Mouse (Mus musculus) limb, embryonic 10.5 days (tissue): Measurements from ENCODE around the gene Zdhhc9. TPM values are rescaled to one million over a fixed set of nuclear protein-coding genes. Genes with fewer than 3 reads are reported as not detected.

Source experiments
- DNase-seq: peaks from one replicate; pipeline ENCODE4 v3.0.0-alpha.2; 2017; ENCODE audit warnings: low spot score
- H3K27ac ChIP-seq: fragments of 300-500 bp; sonication (generic); 2 replicates; pipeline ENCODE4 v1.5.1; 2016; ENCODE audit warnings: mild to moderate bottlenecking
- H3K27me3 ChIP-seq: fragments of 300-500 bp; sonication (generic); 2 replicates; pipeline ENCODE4 v1.6.1; 2016; ENCODE audit warnings: low read depth, mild to moderate bottlenecking; ENCODE audit not compliant: poor library complexity, severe bottlenecking
- H3K36me3 ChIP-seq: fragments of 300-500 bp; sonication (generic); 2 replicates; pipeline ENCODE4 v1.6.1; 2016; ENCODE audit warnings: mild to moderate bottlenecking, moderate library complexity
- H3K4me1 ChIP-seq: fragments of 300-500 bp; sonication (generic); 2 replicates; pipeline ENCODE4 v1.6.1; 2016
- H3K4me3 ChIP-seq: fragments of 300-500 bp; sonication (generic); 2 replicates; pipeline ENCODE4 v1.5.1; 2016; ENCODE audit warnings: mild to moderate bottlenecking, moderate library complexity
- H3K9me3 ChIP-seq: fragments of 300-500 bp; sonication (generic); replicated peaks from 2 replicates; pipeline ENCODE4 v1.6.1; 2016; ENCODE audit warnings: mild to moderate bottlenecking
- WGBS: fragments of 180-500 bp; shearing (Covaris S2); methylation state at CpG from one replicate; pipeline ENCODE4 v1.1.7; 2016; 5-methylcytosine and 5-hydroxymethylcytosine counted together
- polyA plus RNA-seq: library from polyadenylated mRNA; unstranded; fragments of >200 nt; fragmentation: Nextera tagmentation; extraction: Ambion mirVana; gene quantifications from 2 replicates; pipeline ENCODE4 v1.2.1, GENCODE M21; 2016

The Zdhhc9 gene
- polyA plus RNA-seq, 1 experiment from 2014 or later, result 2.7 TPM

DNA sequence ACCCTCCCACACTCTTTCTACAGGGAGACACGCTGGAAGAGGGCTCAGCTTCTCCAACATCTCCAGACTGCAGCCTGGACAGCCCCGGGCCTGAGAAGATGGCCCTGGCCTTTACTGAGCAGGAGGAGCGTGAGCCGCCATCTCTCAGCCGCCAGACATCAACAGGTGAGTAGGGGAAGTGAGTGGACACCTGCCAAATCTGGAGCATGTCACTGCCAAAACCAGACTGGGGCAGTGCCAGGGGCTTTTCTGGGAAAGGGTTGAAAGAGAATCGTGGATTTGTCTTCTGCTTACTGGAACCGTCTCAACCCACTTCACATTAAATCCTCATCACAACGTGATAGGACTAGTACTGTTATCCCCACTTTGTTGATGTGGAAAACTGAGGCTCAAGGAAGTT lies 51.3 kb downstream of the Zdhhc9 start:
- no peak overlapping the region for H3K27ac ChIP-seq
- H3K36me3 ChIP-seq, result no peaks in the 10 kb centered on the region
- no peak overlapping the region for H3K4me3 ChIP-seq
- H3K27me3 ChIP-seq, result peaks cover 18% of the 10 kb centered on the region
- H3K4me1 ChIP-seq, result no peaks in the 10 kb centered on the region
- WGBS, result 91% methylated on average over 8 of the region's 8 CpGs
- H3K9me3 ChIP-seq, result no peaks in the 10 kb centered on the region
- no peak for DNase-seq

DNA sequence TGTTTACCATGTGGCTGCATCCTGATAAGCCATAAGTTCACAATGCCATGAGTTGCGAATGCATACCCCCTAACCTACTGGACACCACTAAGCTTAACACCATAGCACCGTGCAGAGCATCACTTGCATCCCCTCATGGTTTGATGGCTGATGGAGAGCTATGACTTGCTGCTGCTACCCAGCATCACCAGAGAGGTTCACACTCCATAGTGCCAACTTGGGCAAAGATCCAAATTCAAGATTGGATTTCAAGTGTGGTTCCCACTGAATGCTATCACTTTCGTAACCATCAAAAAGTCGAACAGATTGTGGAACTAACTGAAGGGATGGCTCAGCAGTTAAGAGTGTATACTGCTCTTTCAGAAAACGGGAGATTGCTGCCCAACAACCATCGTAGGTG lies 53.2 kb downstream of the Zdhhc9 start:
- no peak overlapping the region for H3K27ac ChIP-seq
- H3K27me3 ChIP-seq, result peaks cover 16% of the 10 kb centered on the region
- 93% methylated on average over 6 of the region's 6 CpGs for WGBS
- H3K36me3 ChIP-seq, result no peaks in the 10 kb centered on the region
- H3K4me3 ChIP-seq, result no peak overlapping the region
- no peaks in the 10 kb centered on the region for H3K4me1 ChIP-seq
- DNase-seq, result no peak
- H3K9me3 ChIP-seq, result no peaks in the 10 kb centered on the region

DNA sequence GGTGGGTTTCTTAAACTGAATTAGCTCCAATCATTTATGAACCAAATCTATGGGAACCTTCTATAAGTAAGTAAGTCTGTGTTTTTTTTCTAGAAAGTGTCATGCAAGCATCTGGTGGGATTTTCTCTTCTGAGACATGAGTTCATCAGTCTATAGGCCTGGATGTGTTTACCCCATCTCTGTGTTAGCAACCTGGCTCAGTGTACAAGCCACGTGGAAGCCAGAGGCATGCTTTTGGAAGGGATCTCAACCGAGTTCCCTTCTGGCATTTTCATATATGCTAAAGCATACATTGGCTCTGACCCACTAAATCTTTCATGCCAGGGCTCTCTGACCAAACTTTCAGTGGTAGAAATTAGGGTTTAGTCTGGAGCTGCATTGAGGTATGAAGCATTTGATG lies 54.7 kb downstream of the Zdhhc9 start:
- WGBS, result 68% methylated on average over 2 of the region's 2 CpGs
- Histone ChIP-seq H3K36me3 (no peaks in the 10 kb centered on the region), H3K4me1 (no peaks in the 10 kb centered on the region), H3K9me3 (no peaks in the 10 kb centered on the region), H3K27me3 (peaks cover 6% of the 10 kb centered on the region), H3K4me3 (no peak overlapping the region), H3K27ac (no peak overlapping the region)
- no peak for DNase-seq

DNA sequence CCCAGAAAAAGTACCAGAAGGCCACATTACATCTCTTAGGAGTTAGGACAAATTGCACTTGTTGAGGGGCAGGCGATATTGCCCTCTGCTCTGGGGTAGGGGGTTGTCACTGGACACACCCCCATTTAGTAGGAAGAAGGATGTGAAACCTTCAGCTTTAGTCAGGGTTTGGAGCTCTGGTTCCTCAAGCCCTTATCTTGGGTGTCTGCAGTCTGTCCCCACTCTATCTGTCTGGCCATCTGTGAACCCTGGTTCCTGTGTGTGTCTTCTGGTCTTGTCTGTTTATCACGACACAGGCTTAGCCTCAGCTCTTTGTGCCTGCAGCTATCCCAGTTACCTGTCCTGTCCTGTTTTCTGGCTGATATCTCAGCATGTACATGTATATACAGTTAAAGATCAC lies 55.3 kb downstream of the Zdhhc9 start:
- H3K4me1 ChIP-seq, result no peaks in the 10 kb centered on the region
- H3K4me3 ChIP-seq, result no peak overlapping the region
- no peaks in the 10 kb centered on the region for H3K9me3 ChIP-seq
- peaks cover 6% of the 10 kb centered on the region for H3K27me3 ChIP-seq
- WGBS, result 81% methylated on average over 2 of the region's 2 CpGs
- no peak for DNase-seq
- no peak overlapping the region for H3K27ac ChIP-seq
- H3K36me3 ChIP-seq, result no peaks in the 10 kb centered on the region

DNA sequence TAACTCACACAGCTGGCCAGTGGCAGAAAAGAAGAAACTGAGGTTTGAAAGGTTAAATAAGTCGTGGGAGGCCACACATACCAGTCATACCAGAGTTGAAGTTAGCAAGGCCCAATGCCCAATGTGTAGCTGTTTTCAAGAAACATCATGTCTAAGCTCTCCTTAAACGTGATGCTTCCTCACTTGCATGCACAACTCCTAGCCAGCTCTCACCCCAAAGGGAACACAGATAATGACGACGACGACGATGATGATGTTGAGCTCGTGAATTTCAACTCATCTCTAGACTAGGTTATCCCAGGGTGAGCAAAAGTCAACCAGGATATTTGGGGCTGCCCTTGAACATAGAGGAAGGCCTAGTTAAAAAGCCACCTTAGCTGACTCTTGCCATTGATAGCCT lies 56.6 kb downstream of the Zdhhc9 start:
- Histone ChIP-seq H3K4me1 (no peaks in the 10 kb centered on the region), H3K27me3 (peaks cover 6% of the 10 kb centered on the region), H3K9me3 (no peaks in the 10 kb centered on the region), H3K4me3 (no peak overlapping the region), H3K27ac (no peak overlapping the region), H3K36me3 (no peaks in the 10 kb centered on the region)
- 85% methylated on average over 7 of the region's 7 CpGs for WGBS
- DNase-seq, result no peak

DNA sequence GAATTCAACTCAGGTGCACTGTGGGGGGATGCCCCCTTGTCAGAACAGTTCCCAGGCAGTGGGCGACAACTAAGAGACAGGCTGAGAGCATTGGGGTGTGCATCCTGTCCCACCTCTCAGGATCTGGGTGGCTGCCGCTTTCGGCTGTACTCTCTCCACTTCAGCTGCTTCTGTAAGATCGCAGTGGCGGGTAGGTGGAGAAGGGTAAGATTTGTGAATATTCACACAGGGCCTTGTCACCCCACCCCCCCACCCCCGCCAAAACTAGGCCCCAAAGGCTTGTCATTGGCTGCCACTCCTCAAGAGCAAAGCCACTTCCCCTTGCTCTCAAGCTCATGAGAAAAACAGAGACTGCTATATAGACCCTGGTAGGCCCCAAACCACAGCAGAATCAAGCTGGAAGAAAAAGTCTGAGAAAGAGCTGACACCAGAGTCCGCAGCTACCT lies 60.9 kb downstream of the Zdhhc9 start:
- Histone ChIP-seq H3K9me3 (no peaks in the 10 kb centered on the region), H3K4me1 (peaks cover 4% of the 10 kb centered on the region), H3K27ac (no peak overlapping the region), H3K36me3 (no peaks in the 10 kb centered on the region), H3K4me3 (no peak overlapping the region), H3K27me3 (peaks cover 5% of the 10 kb centered on the region; the same call in 1 of the 2 replicates)
- no peak for DNase-seq
- 79% methylated on average over 7 of the region's 7 CpGs for WGBS

DNA sequence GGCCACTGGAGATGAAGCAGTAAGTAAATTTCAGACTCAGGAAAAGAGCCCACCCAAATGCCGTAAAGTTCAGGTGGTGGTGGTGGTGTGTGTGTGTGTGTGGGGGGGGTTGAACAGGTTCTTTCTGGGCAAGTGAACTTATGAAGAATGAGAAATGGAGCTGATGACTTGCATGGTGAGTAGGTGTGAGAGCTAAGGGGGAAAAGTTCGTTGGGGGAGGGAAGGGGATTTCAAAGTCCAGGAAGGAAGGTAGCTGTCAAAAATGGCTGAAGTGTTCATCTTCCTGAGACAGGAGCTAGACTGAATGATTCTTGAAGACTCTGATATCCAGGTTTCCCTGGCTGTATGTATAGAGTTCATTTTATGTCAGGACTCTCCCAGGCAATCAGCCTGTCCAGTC lies 61.5 kb downstream of the Zdhhc9 start:
- H3K9me3 ChIP-seq, result no peaks in the 10 kb centered on the region
- 78% methylated on average over 2 of the region's 2 CpGs for WGBS
- no peak for DNase-seq
- no peaks in the 10 kb centered on the region for H3K36me3 ChIP-seq
- peaks cover 5% of the 10 kb centered on the region; the same call in 1 of the 2 replicates for H3K27me3 ChIP-seq
- peaks cover 4% of the 10 kb centered on the region for H3K4me1 ChIP-seq
- H3K27ac ChIP-seq, result no peak overlapping the region
- no peak overlapping the region for H3K4me3 ChIP-seq

DNA sequence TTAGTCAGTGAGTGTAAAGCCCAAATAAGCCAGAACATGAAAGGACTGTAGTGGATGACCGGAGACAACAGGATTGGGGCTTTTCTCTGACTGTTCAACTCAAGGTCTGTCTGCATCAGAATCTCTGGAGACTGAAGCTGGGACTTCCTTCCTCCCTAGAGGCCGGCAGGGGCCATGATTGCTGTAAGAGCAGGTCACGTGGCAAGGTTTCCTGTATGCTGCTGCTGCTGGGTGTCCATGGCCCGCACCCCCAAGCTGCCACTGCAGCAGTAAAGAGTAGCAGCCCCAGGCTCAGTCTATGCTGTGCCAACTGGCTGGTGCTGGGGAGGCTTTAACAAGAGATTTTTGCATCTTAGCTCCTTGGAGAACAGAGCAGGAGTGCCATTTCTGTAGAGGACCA lies 62.4 kb downstream of the Zdhhc9 start, which contains the start of gene Sash3:
Sash3 (plus strand) TSS at position 175 of the 400 bp plus-strand sequence.
- Histone ChIP-seq H3K36me3 (no peaks in the 10 kb centered on the region), H3K9me3 (no peaks in the 10 kb centered on the region), H3K27me3 (peaks cover 5% of the 10 kb centered on the region; the same call in 1 of the 2 replicates), H3K27ac (no peak within 1 kb of the TSS), H3K4me1 (peaks cover 4% of the 10 kb centered on the region), H3K4me3 (no peak within 1 kb of the TSS)
- no peak for DNase-seq
- WGBS, result 85% methylated on average over 4 of the region's 4 CpGs

DNA sequence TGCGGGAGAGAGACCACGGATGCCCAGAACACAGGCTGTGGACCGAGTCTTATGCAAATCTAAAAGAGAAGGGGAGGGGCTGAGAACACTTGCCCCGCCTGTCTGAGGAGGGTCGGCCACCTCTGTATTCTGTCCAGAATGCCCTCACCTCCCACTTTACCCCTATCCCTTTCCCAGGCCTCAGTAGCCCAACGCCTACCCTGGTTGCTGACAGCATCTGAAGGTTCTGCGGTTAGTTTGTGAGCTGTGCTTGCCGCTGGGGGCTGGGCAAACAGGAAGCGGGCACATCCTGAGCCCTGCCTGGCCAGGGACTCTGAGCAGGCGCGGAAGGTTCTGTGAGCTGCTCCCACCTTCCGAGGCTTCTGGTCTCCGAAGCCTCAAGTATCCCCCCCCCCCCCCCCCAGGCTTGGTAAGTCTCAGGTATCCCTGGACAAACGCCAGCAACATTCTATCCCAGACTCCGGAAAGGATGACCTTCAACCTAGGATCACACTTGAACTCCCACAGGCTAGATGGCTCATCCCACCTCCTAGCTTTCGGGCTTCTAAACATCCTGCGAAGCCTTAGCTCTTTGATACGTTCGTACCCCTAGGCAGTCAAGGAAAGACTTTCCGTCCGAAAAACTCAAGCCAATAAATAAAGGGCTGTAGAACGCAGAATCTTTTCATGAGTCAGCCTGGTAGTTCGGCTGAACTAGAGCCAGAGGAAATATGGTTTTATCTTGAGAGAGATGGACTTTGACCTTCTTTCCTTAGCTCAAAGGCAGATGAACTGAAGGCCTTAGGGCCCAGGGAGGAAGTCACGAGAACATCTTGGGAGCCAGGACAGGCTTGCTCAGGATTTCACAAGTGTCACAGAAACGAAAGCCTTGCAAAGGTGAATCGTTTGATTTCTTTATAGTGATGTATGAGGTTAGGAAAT lies 65.0 kb downstream of the Zdhhc9 start:
- Histone ChIP-seq H3K27ac (peak overlapping the region; percentile 67), H3K36me3 (no peaks in the 10 kb centered on the region), H3K27me3 (peaks cover 5% of the 10 kb centered on the region; the same call in 1 of the 2 replicates), H3K9me3 (no peaks in the 10 kb centered on the region), H3K4me1 (peaks cover 16% of the 10 kb centered on the region), H3K4me3 (peak overlapping the region; percentile 36)
- DNase-seq, result peak; percentile 31
- 53% methylated on average over 24 of the region's 26 CpGs for WGBS

DNA sequence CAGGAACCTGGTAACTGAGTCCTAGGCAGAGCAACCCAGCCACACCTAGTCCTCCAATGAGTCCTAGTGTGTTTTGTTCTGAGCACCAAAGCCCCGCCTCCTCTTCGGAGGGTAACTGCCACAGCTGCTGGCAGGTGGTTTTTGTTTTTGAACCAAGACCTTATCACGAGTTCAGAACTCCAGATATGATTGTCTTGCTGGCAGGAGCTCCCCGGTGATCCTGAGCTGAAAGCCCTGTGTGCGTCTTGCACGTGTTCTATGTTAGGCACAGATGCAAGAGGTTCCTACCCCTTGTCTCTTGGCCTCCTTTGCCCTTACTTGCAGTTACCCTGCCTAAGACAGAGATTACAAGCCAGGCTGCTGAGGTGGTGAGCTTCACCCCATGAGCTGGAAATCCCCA lies 67.2 kb downstream of the Zdhhc9 start:
- no peaks in the 10 kb centered on the region for H3K9me3 ChIP-seq
- no peak overlapping the region for H3K27ac ChIP-seq
- 79% methylated on average over 6 of the region's 6 CpGs for WGBS
- H3K27me3 ChIP-seq, result peaks cover 4% of the 10 kb centered on the region
- no peaks in the 10 kb centered on the region for H3K36me3 ChIP-seq
- no peak for DNase-seq
- H3K4me3 ChIP-seq, result no peak overlapping the region
- peaks cover 24% of the 10 kb centered on the region for H3K4me1 ChIP-seq

DNA sequence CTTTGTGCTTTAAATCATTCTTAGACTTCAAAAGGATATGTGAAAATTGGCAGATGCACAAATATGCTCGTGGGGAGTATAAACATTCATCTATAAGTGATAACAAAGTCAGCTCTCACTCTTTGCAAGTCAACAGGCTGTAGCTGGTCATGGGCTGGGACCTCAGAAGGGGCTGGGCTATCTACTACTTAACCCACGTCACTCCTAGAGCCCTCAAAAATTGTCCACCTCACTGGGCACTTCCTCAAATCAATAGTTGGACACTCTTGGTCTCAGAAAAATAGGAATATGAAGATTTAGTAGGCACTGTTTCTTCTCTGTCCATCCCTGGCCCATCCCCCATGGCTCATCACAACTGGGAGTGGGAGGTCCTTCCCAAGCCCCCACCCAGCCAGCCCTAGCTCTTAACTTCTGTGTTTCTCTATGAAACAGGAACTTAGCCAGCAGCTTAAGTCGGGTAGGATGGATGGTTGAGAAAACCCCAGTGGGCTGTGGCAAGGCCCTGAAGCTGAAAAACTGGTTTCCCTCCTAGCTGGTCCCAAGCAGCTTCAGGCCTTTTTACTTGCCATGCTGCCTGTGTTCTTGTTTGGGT lies 68.3 kb downstream of the Zdhhc9 start:
- Histone ChIP-seq H3K9me3 (no peaks in the 10 kb centered on the region), H3K27me3 (peaks cover 5% of the 10 kb centered on the region; the same call in 1 of the 2 replicates), H3K4me3 (no peak overlapping the region), H3K36me3 (no peaks in the 10 kb centered on the region), H3K27ac (no peak overlapping the region), H3K4me1 (peaks cover 24% of the 10 kb centered on the region)
- WGBS, result 78% methylated on average over 3 of the region's 3 CpGs
- DNase-seq, result no peak

DNA sequence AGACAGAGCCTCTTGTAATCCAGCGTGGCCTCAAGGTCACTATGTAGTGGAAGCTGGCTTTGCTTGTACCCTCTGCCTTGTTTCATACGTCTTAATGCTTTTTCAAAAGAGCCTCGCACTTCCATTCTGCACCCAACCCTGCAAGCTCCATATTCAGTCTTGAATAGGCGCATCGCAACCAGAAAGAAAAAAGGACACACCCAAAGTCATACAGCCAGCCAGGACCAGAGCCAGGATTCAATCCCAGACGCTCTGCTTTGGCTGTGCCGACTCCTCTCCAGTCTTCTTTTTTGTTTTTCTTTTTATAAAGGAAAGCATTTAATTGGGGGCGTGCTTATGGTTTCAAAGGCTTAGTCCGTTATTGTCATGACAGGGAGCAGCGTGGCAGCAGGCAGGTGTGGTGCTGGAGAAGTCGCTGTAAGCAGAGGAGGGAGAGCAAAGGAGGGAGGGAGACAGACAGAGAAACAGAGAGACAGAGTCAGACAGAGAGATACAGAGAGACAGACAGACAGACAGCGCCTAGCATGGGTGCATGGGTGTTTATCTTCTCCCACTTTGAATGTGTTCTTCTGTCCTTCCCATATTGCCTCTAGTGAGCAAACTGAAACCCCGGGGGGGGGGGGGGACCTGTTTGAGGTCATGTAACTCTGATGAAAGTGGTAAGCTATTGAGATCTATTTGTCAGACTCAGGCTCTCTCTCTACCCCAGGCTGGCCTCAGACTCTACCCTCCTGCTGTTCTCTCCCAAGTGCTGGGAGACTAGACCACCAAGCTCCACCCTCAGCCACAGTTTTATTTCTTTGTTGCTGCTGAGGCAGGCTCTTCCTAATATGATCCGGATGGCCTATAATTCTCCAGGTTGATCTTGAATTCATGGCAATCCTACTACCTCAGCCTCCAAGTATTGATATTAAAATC lies 69.1 kb downstream of the Zdhhc9 start:
- H3K9me3 ChIP-seq, result no peaks in the 10 kb centered on the region
- WGBS, result 52% methylated on average over 14 of the region's 14 CpGs
- no peaks in the 10 kb centered on the region for H3K36me3 ChIP-seq
- peaks cover 6% of the 10 kb centered on the region; the same call in 1 of the 2 replicates for H3K27me3 ChIP-seq
- peaks cover 24% of the 10 kb centered on the region for H3K4me1 ChIP-seq
- no peak for DNase-seq
- H3K27ac ChIP-seq, result peak overlapping the region; percentile 30; the same call in 1 of the 2 replicates
- H3K4me3 ChIP-seq, result no peak overlapping the region
